Mouse (Mus musculus) C2C12 (cell line): ENCODE results near the gene St3gal2. TPM values are rescaled to one million over a fixed set of nuclear protein-coding genes. Genes with fewer than 3 reads are reported as not detected.
"Not testable (repeated sequence)": the region's sequence is repeated elsewhere in the genome, so short reads cannot be mapped to it uniquely, and the experiment has no call there.

Experiments
- H3K27me3 ChIP-seq: one replicate; pipeline ENCODE4 v1.6.1; 2011; ENCODE audit not compliant: control insufficient read depth, insufficient read depth, insufficient read length
- H3K36me3 ChIP-seq: one replicate; pipeline ENCODE4 v1.6.1; 2011; ENCODE audit not compliant: control insufficient read depth, insufficient read depth
- H3K4me3 ChIP-seq: one replicate; pipeline ENCODE4 v1.5.1; 2011; ENCODE audit warnings: mild to moderate bottlenecking, control low read depth; ENCODE audit not compliant: poor library complexity, insufficient read depth, severe bottlenecking
- H3K79me2 ChIP-seq: one replicate; pipeline ENCODE4 v1.6.1; 2011; ENCODE audit not compliant: control insufficient read depth, insufficient read depth
- H3K79me3 ChIP-seq: one replicate; pipeline ENCODE4 v1.6.1; 2011; ENCODE audit warnings: low read depth, control low read depth
- H3ac ChIP-seq: one replicate; pipeline ENCODE3; 2011; ENCODE audit warnings: low read depth; ENCODE audit not compliant: control insufficient read depth, insufficient read length
- CEBPB ChIP-seq: IDR thresholded peaks from one replicate; pipeline ENCODE4 v1.6.1; 2011; ENCODE audit warnings: low read depth, mild to moderate bottlenecking, control low read depth, moderate library complexity
- CTCF ChIP-seq: IDR thresholded peaks from one replicate; pipeline ENCODE4 v1.5.1; 2011; ENCODE audit not compliant: control insufficient read depth, insufficient read depth, insufficient read length
- FOSL1 ChIP-seq: IDR thresholded peaks from one replicate; pipeline ENCODE4 v1.8.0; 2011; ENCODE audit warnings: mild to moderate bottlenecking, low read length; ENCODE audit not compliant: poor library complexity, insufficient read depth, severe bottlenecking
- MAX ChIP-seq: IDR thresholded peaks from one replicate; pipeline ENCODE4 v1.6.1; 2011; ENCODE audit warnings: mild to moderate bottlenecking, control low read depth
- MYOD1 ChIP-seq: IDR thresholded peaks from one replicate; pipeline ENCODE4 v1.6.1; 2011; ENCODE audit warnings: low read depth; ENCODE audit not compliant: control insufficient read depth, insufficient read length
- MYOG ChIP-seq: IDR thresholded peaks from one replicate; pipeline ENCODE4 v1.6.1; 2011; ENCODE audit not compliant: control insufficient read depth, insufficient read length; ENCODE audit errors: extremely low read depth
- USF1 ChIP-seq: IDR thresholded peaks from one replicate; pipeline ENCODE4 v1.6.1; 2011; ENCODE audit warnings: low read depth, mild to moderate bottlenecking, control low read depth, moderate library complexity
- polyA plus RNA-seq: library from polyadenylated mRNA; unstranded; fragments of >200 nt; fragmentation: generic; extraction: Trizol; gene quantifications from one replicate; pipeline ENCODE4 v1.2.1, GENCODE M21; 2012; ENCODE audit warnings: missing spikeins

St3gal2 gene
- polyA plus RNA-seq, 1 experiment: 23.3 TPM

DNA sequence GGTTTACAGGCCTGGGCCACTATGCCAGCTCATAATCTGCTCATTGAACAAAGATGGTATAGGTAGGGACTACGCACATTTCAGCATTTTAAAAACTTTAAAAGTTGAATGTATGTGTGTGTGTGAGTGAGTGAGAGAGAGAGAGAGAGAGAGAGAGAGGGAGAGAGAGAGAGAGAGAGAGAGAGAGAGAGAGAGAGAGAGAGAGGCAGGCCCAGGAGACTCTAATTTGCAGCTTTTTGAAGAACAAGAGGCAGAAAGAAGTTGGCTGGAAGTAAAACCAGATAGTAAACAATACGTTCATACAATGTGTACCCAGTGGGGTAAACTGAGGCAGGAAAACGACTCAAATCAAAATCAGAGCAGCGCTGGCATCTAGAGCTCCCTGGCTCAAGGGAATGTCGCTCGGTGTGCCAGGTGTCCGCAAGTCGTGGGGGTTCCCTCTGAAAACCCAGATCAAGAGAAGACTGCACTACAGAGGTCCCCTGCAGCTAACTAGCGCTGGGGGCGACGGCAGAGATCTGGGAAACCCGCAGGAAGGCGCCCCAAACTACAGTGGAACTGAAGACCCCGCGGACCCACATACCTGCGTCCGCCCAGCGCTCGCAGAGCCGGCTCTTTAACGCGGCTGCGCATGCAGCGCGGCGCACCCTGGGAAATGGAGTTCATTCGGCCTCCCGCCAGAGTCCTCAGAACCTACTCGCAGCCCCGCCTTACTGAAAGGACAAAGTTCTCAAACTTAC lies 17.7 kb upstream of the St3gal2 start, which contains the start of gene Fuk:
Gene Fuk, minus strand, starts transcription at position 650 of the 740 bp plus-strand sequence.
- Histone ChIP-seq H3K79me3 (no peaks in the 10 kb centered on the region), H3K36me3 (no peaks in the 10 kb centered on the region), H3K79me2 (no peaks in the 10 kb centered on the region), H3ac (peak within 1 kb of the TSS; percentile 81), H3K4me3 (peak within 1 kb of the TSS; percentile 64), H3K27me3 (no peaks in the 10 kb centered on the region)
- TF ChIP-seq CTCF (no peak), MYOG (no peak), MYOD1 (no peak), FOSL1 (no peak), USF1 (no peak), MAX (no peak), CEBPB (no peak)

- Histone ChIP-seq H3K27me3 (no peaks in the 10 kb centered on the region), H3K79me2 (no peaks in the 10 kb centered on the region), H3ac (no peak overlapping the region), H3K79me3 (no peaks in the 10 kb centered on the region), H3K4me3 (peak overlapping the region; percentile 64), H3K36me3 (no peaks in the 10 kb centered on the region)
- TF ChIP-seq FOSL1 (no peak), MYOD1 (no peak)
Observed at GRCm38 (mm10) chr8:110902579-110902965, 17.1 kb upstream of the St3gal2 start.

- TF ChIP-seq CEBPB: no peak
- Histone ChIP-seq H3K79me3 (no peaks in the 10 kb centered on the region), H3K27me3 (no peaks in the 10 kb centered on the region), H3ac (no peak overlapping the region), H3K4me3 (no peak overlapping the region), H3K79me2 (no peaks in the 10 kb centered on the region), H3K36me3 (no peaks in the 10 kb centered on the region)
Observed at GRCm38 (mm10) chr8:110905404-110905803, 14.3 kb upstream of the St3gal2 start.

- H3K79me3 ChIP-seq: no peaks in the 10 kb centered on the region
- H3K4me3 ChIP-seq: no peak overlapping the region
- H3K27me3 ChIP-seq: no peaks in the 10 kb centered on the region
- no peak for TF ChIP-seq MAX
- TF ChIP-seq FOSL1: no peak
- TF ChIP-seq MYOG: no peak
- no peak for TF ChIP-seq USF1
- TF ChIP-seq MYOD1: no peak
- no peak for TF ChIP-seq CTCF
- no peak for TF ChIP-seq CEBPB
- no peaks in the 10 kb centered on the region for H3K79me2 ChIP-seq
- no peaks in the 10 kb centered on the region for H3K36me3 ChIP-seq
- H3ac ChIP-seq: no peak overlapping the region
Observed at GRCm38 (mm10) chr8:110906682-110907081, 13.0 kb upstream of the St3gal2 start.

DNA sequence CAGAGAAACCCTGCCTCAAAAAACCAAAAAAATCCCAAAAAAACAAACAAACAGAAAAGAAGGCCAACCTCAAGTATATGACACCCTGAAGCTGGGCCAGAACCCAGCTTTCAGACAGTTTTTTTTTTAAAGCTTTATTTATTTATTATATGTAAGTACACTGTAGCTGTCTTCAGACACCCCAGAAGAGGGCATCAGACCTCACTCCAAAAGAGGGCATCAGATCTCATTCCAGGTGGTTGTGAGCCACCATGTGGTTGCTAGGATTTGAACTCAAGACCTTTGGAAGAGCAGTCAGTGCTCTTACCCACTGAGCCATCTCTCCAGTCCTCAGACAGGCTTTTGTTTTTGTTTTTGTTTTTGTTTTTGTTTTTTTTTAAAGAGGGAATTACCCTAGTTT lies 9.9 kb upstream of the St3gal2 start:
- not testable (repeated sequence) for H3K79me3 ChIP-seq, H3K79me2 ChIP-seq, H3K36me3 ChIP-seq, H3K27me3 ChIP-seq, H3K4me3 ChIP-seq, H3ac ChIP-seq

- H3K27me3 ChIP-seq: no peaks in the 10 kb centered on the region
- no peaks in the 10 kb centered on the region for H3K36me3 ChIP-seq
- H3K4me3 ChIP-seq: no peak overlapping the region
- no peaks in the 10 kb centered on the region for H3K79me3 ChIP-seq
- no peaks in the 10 kb centered on the region for H3K79me2 ChIP-seq
- no peak overlapping the region for H3ac ChIP-seq
- no peak for TF ChIP-seq MYOD1
- TF ChIP-seq FOSL1: no peak
- TF ChIP-seq MAX: no peak
- no peak for TF ChIP-seq CTCF
- TF ChIP-seq CEBPB: no peak
- TF ChIP-seq USF1: no peak
- no peak for TF ChIP-seq MYOG
Observed at GRCm38 (mm10) chr8:110911576-110912570, 7.8 kb upstream of the St3gal2 start.
